Mouse (Mus musculus): ENCODE results near the gene Samhd1.

Gene Samhd1

DNA sequence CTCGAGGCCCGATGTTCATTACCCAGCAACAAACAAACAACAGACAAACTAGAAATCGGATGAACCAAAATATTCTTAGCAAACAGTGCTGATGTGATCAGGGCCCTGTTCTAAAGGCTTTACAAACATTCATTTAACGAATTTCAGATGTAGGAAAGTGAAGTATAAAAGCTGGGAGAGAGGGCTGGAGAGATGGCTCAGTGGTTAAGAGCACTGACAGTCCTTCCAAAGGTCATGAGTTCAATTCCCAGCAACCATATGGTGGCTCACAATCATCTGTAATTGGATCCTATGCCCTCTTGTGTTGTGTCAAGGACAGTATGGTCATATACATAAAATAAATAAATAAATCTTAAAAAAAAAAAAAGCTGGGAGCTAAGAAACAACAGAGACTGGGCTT lies 1.1 kb upstream of the Samhd1 start:
- DNase-seq (ENCODE audit: low spot score) = no peak

DNA sequence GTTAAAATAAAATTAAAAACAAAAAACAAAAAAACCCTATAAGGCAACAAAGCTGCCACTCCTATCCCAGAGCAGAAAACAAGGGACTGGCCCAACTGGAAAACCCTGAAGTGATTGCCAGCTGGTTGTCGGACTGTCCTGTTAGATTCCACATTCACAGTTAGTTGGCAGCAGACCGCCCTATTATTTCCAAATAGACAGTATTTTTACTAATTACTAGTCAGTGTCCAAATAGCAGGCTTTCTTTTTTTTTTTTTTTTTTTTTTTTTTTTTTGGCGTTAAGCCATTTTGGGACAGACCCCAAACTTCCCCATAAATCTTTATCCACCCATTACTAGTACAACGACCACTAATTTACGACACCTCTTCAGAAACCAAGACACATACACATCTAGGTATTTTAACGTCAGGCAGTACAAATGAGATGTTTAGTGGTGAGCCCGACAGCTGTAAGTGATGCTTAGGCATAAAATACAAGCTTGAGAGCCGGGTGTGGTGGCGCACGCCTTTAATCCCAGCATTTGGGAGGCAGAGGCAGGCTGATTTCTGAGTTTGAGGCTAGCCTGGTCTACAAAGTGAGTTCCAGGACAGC lies 560 bp upstream of the Samhd1 start:
- no peak for DNase-seq (ENCODE audit: low spot score)

DNA sequence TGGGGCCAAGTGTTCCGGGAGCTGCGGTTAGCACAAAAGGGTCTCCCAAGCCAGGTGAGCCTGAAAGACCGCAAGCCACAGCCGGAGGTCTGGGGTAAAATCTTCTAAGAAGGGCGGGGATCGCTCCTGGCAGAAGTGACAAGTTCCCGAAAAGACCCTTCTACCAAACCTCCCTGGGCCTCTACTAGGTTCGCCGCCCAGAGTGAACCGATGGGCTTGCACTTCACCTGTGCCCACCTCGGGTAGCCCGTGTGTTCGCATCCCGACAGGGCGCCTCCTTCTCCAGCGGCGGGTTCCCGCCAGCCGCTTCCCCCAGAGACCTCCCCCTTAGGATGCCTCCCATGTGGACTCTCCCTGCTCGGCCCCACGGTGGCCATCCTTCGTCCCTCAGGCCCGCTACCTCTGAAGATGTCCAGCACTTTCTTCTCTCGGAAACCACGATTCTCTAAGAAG lies 560 bp downstream of the Samhd1 start:
- no peak for DNase-seq (ENCODE audit: low spot score)

DNA sequence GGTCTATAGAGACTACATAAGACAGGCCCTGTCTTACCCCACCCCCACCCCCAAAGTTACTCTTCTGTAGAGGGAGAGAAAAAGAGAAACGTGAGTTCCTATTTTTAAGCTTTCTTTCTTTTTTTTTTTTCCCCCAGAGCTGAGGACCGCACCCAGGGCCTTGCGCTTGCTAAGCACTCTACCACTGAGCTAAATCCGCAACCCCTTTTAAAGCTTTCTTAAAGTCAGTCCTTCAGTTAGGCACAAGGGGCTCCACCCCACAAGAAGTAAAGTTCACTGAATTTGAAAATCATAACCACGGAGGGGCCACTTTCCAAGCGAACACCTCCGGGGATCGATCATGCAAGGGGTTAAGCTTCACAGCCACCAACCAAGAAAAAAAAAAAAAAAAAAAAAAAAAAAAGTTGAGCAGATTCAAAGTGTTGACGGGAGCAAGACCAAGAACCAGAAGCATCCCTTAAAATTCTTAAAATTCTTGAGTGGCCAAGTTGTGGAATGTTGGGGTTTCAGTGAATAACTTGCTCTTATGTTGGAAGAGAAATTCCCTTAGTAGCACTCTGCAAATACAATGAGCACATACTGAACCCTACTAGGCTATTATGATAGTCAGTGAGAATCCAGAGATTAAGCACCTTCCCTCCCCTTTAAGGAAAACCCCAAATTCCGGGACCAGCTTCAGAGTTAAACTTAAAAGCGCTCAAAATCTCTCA lies 1.1 kb downstream of the Samhd1 start:
- no peak for DNase-seq (ENCODE audit: low spot score)

DNA sequence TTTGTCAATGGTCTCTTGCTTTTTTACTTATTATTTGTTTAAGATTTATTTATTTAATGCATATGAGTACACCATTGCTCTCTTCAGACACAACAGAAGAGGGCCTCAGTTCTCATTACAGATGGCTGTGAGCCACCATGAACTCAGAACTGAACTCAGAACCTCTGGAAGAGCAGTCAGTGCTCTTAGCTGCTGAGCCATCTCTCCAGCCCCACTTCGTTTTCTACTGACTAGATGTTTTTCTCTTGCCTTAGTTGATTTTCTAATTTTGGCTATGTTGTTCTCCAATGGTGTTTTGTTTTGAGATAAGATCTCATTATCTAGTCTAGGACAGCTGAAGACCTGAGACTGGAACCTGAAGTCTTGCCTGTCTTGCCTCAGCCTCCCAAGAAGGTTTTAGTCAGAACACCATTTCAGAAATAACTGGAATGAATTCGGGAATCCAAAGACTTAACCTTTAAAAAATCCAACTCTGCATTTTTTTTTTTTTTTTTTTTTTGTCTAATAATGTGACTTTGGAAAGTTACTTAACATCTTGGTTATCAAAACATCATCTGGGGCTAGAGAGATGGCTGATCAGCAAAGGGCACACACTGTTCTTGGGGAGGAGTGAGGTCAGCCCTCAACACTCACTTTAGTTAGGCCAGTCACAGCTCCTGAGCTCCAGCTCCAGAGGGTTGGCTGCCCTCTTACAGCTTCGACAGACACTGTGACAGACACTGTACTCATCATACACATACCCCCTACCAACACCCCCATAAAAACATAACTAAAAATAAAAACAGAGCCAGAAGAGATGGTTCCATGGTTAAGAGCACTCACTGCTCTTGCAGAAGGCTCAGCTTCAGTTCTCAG lies 2.2 kb downstream of the Samhd1 start:
- DNase-seq (ENCODE audit: low spot score) = no peak

DNA sequence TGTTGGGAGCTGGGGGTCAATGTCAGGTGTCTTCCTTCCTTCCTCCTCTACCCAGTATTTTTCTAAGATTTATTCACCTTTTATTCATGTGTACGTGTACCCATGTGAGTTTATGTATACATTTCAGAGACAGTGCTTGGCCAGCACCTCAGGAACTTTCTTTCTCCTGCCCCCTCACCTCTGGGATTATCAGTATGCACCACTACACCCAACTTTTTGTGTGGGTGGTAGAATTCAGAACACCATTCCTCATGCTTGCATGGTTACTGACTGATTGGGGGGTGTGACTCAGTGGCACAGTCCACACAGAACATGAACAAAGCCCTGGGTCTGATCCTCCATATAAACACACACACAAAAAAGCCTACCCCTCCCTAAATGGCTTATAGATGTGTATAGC lies 3.0 kb downstream of the Samhd1 start:
- DNase-seq (ENCODE audit: low spot score) = no peak

DNA sequence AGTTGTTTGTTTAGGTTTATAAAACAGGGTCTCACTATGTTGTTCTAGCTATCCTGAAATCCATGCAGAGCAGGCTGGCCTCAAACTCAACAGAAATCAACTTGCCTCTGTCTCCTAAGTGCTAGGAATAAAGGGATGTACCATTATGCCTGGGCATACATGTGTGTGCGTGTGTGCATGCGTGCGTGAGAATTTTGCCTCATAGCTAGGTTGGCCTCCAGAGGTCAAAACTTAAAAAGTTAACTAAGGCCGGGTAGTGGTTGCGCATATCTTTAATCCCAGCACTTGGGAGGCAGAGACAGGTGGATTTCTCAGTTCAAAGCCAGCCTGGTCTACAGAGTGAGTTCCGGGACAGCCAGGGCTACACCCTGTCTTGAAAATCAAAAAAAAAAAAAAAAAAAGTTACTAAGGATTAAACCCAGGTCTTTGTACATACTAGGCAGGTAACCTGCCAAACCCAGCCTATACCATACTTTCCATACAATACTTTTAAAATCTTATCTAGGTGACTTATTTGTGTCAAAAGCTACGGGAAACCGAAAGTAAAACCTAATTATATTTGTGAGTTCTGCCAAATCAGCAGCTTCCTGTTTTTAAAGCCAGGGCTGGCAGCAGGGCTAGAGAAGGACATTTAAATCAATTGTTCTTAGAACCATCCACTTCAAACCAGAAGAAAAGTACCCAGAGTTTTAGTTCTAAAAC lies 4.1 kb downstream of the Samhd1 start:
- DNase-seq (ENCODE audit: low spot score) = no peak

DNA sequence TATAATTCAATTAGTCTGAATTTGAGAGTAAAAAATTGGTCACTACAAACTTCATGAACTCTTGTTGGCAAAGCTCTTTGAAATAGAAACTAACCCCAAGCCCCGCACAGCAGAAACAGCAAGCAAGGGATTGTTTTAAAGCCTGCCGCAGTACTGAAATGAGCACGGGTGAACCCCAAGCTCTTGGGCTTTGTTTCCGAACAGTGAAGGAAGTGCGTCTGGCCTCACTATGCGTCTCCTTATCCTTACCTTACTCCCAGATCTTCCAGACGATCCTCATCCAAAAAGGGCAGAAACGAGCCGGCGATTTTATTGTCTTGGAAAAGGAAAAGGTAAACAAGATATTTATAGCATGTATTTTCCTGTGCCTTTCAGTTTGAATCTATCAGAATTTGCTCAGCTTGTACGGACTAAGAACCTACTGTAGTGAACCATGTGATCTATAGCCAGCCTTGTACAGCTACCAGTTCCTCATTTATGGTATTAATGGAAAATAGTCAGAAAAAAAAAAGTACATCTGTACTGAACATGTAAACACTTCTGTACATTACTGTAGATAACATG lies 5.4 kb downstream of the Samhd1 start:
- DNase-seq (ENCODE audit: low spot score) = no peak

DNA sequence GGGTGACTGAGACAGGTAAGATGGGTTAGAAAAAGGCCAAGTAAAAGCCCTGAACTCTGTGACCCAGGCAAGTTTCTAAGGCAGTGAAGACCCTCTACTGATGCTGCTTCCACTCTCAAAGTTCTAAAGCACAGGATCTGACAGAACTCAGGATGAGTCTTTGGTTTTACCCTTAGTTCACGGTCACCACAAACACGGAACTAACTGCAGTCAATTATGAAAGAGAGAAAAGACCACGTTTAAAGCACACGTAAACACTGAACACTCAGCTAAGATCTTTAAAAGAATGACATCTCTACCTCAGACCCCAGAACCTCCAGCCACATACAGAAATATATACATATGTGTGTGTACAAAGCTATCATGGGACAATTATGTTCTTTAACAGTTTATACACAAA lies 6.0 kb downstream of the Samhd1 start:
- no peak for DNase-seq (ENCODE audit: low spot score)

DNA sequence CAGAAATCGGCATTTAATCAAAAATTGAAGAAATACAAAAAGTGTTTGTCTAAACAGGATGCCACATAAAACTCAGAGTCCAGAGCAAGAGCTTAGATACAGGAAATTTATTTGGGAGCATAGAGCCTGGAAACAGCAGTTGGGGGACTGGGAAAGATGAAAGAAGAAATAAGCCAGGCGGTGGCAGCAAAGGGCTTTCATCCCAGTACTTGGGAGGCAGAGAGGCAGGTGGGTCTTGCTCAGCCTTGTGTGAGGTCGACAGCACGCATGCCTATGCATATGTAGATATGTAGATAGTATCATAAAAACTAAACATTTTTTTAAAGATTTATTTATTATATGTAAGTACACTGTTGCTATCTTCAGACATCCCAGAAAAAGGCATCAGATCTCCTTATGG lies 7.0 kb downstream of the Samhd1 start:
- no peak for DNase-seq (ENCODE audit: low spot score)

DNA sequence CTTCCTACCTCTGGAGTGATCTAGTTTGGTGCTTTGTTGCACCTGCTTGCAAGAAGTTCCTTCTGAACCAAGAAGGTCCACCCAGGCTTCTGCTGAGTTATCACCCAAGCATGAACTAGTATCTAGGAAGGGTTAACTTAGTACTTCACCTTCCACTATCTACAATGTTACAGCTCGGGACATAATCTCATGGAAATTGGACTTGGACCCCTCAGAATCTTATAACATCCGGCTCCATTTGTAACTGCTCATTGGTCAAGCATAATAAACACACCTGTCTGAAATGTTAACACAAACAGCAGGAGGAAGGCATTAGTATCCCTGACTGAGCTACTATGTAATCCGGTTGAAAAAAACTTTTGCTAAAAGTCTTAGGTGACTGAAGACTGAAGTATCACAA lies 7.7 kb downstream of the Samhd1 start:
- no peak for DNase-seq (ENCODE audit: low spot score)

DNA sequence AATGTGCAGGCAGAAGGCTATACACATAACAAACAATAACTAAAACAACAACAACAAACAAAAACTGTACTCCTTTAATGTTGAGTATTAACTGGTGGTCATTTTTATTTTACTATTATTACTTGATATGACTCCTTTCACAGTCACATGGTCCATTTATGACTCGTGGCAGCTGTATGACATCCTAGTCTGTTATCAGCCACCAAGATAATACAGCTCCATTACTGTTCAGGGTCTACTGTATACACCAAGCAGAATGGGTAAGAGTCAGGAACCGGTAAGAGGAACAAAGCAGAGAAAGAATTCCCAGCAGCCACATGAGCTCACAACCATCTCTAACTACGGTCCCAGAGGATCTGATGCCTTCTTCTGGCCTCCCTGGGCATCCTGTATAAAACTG lies 9.8 kb downstream of the Samhd1 start:
- DNase-seq (ENCODE audit: low spot score) = no peak

DNA sequence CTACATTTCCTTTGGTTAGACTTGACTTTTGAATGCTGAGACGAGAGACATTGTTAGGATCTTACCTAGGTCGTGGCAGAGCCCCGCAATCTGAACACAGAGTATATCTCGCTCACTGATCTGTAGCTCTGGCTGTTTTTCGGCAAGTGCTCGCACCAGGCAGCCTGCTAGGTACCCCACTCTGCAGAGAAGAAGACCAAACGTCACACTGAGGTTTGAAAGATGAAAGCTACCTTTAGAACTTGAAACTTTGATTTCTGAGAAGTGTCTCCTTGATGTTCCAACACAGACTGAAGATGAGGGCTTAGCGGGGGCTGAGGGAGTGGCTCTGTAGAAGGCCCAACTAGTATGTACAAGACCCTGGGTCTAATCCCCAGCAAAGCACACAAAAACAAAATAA lies 13.3 kb downstream of the Samhd1 start:
- DNase-seq (ENCODE audit: low spot score) = no peak

DNA sequence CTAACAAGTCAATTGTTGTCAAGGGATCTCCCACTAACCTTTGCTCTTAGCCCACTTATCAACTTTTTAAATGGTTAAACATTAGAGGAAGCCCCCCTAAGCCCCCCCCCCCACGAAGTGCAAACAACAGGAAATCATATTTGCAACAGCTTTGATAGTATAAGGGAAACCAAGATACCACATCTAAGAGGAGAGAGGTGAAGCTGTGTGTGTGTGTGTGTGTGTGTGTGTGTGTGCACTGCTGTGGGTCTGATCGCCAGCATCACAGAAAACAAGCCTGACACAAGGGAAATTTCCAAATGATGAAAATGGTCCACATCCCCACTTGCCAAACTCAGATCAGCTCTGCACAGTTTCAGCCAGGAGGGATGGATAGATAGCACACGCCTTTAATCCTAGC lies 16.0 kb downstream of the Samhd1 start:
- DNase-seq (ENCODE audit: low spot score) = no peak

DNA sequence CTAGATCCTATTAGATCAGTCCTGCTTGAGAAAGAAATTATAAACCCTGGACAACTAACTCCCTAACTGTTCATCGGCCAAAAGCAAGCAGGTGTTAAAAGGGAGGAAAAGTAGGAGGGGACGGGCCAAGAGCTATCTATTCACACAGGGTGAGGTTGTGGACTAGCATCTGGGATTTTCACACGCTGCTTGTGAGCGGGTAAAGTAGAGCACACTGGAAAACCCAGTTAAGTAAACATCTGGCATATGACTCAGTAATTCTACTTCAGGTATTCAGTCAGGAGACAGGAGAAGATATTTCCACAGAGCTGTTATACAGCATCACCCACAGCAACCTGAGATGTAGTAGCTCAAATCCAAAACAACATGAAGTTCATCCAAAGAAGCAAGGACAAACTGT lies 16.5 kb downstream of the Samhd1 start:
- DNase-seq (ENCODE audit: low spot score) = no peak

DNA sequence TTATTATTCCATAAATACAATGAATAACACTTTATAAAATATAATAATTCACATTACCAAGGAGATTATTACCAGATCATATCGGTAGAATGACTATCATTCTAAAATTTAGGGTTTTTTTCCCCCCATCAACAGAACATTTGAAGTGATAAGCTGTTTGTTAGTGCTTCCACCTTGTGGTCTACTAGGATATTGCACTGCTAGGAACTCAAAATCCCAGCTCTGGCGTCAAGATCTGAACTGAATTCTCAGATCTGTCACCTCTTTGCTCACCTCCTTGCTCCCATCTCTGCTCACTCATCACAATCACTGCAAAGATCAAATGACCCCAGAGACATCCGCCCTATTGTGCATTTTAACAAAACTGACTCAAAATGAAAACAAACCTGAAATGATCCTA lies 18.1 kb downstream of the Samhd1 start:
- no peak for DNase-seq (ENCODE audit: low spot score)

DNA sequence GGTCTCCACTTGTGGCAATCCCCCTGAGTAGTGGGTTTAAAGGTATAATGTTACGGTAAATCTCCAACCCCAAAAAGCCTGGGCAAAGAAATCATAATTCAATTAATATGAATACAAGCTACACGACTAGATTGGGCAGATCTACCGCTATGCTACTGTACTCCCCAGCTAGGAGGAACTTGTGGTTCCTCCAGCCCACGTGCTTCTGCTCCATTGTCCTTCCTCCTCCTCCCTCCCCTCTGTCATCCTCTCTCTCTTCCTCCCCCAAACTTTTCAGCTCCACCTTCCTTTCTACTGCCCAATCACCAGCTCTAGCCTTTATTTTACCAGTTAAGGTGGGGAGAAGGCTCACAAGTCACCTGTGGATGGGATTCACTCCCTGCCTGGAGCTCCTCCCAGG lies 26.8 kb downstream of the Samhd1 start:
- DNase-seq (ENCODE audit: low spot score) = no peak

DNA sequence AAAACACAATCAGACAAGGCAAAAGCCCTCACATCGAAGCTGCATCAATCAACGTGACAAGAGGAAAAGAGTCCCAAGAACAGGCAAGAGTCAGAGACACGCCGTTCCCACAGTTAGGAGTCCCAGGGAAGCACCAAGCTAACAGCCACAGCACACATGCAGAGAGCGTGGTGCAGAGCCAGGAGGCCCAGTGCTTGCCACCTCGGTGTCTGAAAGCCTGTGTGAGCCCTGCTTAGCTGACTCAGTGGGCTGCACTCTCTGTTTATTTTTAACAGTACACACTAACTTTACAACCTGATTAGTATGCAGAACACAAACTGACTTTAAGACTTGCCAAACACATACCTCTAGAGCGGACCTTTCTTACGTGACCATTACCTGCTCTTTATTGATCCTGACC lies 30.6 kb downstream of the Samhd1 start:
- no peak for DNase-seq (ENCODE audit: low spot score)

DNA sequence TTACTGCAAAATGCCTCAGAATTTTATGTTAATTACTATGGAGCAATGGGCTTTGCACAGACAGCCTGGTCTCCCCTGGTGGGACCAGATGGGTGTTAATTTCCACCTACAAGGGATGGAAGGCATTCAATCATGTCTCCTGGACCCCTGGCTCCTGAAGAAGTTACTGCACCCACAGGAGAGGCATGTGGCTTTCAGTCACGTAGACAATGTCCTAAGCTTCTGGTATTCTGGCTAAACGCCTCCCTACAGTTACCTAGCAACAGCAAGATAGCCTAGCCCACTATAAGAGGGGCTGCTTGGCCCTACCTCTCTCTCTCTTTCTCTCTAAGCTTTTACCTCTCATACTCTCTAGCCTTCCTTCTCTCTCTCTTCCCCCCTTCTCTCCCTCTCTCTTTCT lies 32.8 kb downstream of the Samhd1 start:
- no peak for DNase-seq (ENCODE audit: low spot score)

DNA sequence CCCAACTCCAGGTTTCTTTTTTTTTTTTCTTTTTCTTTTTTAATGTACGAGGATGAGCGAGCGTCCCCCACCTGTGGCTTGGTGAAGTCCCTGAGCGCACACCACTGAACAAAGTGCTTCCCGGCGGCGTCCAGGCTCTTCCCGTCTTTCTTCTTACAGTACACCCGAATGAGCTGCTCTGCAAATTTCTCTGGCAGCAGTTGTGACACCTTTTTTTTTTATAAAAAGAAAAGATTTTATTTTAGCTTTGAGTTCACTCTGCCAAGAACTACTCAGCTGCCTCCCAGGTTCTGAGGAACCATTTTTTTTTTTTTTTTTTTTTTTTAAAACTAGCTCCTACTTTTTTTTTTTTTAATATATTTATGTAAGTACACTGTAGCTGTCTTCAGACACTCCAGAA lies 33.4 kb downstream of the Samhd1 start:
- no peak for DNase-seq (ENCODE audit: low spot score)

DNA sequence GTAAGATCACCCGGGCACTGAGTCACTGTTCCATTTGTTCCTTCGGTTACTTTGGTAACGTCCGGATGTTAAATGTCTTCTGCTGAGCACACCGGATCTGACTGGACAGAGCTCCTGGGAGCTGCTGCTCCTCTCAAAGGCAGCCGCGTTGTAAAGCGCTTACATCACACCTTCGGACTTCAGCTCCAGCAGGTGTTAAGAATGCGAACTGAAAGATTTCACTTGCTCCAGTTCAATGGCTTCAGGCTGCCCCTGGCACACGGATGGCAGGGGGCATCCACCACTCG lies 34.8 kb downstream of the Samhd1 start:
- no peak for DNase-seq (ENCODE audit: low spot score)

DNA sequence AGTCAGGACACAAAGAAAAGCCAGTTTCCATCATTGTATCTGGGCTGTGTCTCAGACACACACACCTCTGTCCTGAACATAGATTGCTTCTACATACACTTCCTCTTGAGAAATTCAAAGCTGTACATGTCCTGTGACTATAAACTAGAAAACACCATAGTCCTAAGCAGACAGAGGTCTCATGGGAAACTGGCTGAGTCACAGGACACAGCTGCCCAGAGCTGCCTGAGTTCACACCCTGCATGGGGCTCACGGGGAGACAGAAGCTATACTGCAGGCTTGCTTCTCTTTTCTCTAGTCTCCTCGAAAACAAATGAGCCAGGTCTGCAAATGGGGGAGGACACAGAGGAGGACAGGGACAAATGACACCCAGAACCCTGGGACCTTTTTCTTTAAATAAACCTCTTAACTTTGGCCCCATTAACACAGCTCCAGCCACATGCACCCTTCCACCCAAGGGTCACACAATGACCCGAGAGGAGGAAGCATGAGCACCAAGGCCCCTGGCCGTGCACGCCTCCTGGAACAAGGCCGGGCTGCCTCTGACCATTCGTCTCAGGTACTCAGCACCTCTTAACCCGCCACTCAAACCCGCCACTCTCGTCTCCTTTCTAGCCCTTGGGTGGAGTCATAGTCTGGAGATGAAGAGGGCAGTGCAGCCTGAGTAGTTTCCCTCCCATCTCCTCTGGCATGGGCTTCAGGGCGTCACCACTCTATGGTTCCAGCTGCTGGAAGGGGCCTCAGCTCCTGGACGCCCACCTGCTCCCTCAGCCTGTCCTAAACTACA lies 35.3 kb downstream of the Samhd1 start:
- no peak for DNase-seq (ENCODE audit: low spot score)
